Mouse (Mus musculus) T-helper 17 cell (primary cell): Measurements from ENCODE around the gene Pars2.

Experiments
- in situ Hi-C, 2 experiments: fragments of 300-600 bp; cut with MboI, MseI; formaldehyde crosslinking; loops; 1 replicate in 1 of 2; 2 replicates in 1 of 2; pipeline ENCODE4 v1.15.1; 2025; ENCODE audit warnings: high pct_unique_total_duplicates in 2 of 2

Pars2 gene

GRCm38 (mm10) chr4:106650833-106651527, at the start of gene Pars2:
Pars2 (plus strand) TSS chr4:106651069.
- in situ Hi-C loops = no loop called here

- in situ Hi-C loops = no loop called here
These were observed 44.0 kb upstream of the Pars2 start for GRCm38 (mm10) chr4:106606639-106607554.

- in situ Hi-C loops = no loop called here
These were observed 43.0 kb upstream of the Pars2 start for GRCm38 (mm10) chr4:106607905-106608304.

- in situ Hi-C loops = no loop called here
These were observed 37.8 kb upstream of the Pars2 start for GRCm38 (mm10) chr4:106613105-106613504.

- in situ Hi-C loops = no loop called here
These were observed 37.3 kb upstream of the Pars2 start for GRCm38 (mm10) chr4:106613560-106613959.

GRCm38 (mm10) chr4:106614180-106614797, 36.6 kb upstream of the Pars2 start:
- in situ Hi-C loops = no loop called here

GRCm38 (mm10) chr4:106614881-106615280, 36.0 kb upstream of the Pars2 start:
- in situ Hi-C loops = no loop called here

- in situ Hi-C loops = no loop called here
These were observed 35.2 kb upstream of the Pars2 start for GRCm38 (mm10) chr4:106615637-106616036.

GRCm38 (mm10) chr4:106617056-106617455, 33.8 kb upstream of the Pars2 start, which contains the start of gene Lexm:
Lexm (minus strand) TSS chr4:106617241.
- in situ Hi-C loops = no loop called here

GRCm38 (mm10) chr4:106618898-106619297, 32.0 kb upstream of the Pars2 start:
- in situ Hi-C loops = no loop called here

- in situ Hi-C loops = no loop called here
These were observed 29.4 kb upstream of the Pars2 start for GRCm38 (mm10) chr4:106621428-106621827.

GRCm38 (mm10) chr4:106622030-106622493, 28.8 kb upstream of the Pars2 start, which contains the start of gene Ttc22:
Ttc22 (plus strand) TSS chr4:106622432.
- in situ Hi-C loops = no loop called here

- in situ Hi-C loops = no loop called here
These were observed 28.2 kb upstream of the Pars2 start for GRCm38 (mm10) chr4:106622712-106623111.

- in situ Hi-C loops = no loop called here
These were observed 26.6 kb upstream of the Pars2 start for GRCm38 (mm10) chr4:106624271-106624670.

- in situ Hi-C loops = no loop called here
These were observed 23.1 kb upstream of the Pars2 start for GRCm38 (mm10) chr4:106627809-106628208.

- in situ Hi-C loops = no loop called here
These were observed 22.1 kb upstream of the Pars2 start for GRCm38 (mm10) chr4:106628650-106629360.

- in situ Hi-C loops = no loop called here
These were observed 21.5 kb upstream of the Pars2 start for GRCm38 (mm10) chr4:106629374-106629773.

- in situ Hi-C loops = loop anchor here (5.0 kb wide), 1 partner anchor 77 kb away; no protein-coding TSS in a partner anchor
These were observed 20.3 kb upstream of the Pars2 start for GRCm38 (mm10) chr4:106630333-106631220.

- in situ Hi-C loops = loop anchor here (5.0 kb wide), 1 partner anchor 75 kb away; no protein-coding TSS in a partner anchor
These were observed 18.6 kb upstream of the Pars2 start for GRCm38 (mm10) chr4:106632313-106632712.
